11 mouse cellular contexts compared by ENCODE assay signal in the genomic region with DNA sequence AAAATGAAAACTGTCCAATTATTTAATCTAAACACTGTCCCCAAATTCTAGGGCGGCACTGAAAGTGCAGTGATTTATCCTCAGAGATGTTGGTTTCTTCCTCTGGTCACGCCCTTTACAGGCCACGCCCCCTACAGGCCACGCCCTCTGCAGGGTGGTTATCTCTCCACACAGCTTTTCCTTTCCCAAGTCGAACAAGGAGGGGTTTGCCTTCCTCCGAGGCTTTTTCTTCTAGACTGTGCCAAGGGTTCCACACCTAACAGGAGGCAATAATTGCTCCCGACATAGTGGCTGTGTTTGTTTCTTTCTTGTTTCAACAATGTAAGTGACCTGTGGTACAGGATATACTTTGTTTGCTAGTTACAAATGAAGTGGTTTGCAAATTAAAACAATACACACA. TPM values are rescaled to one million over a fixed set of nuclear protein-coding genes. Genes with fewer than 3 reads are reported as not detected.
DNase-seq lines count a peak whose midpoint lies in the region; ATAC-seq lines count a peak whose summit lies in the region.
"Had no signal": no experiment of that assay in that cellular context is flagged by ENCODE, and none has a peak within 500 bp of the region (broad histone marks: within the 10 kb centered on the region; RNA-seq: fewer than 3 reads in every experiment).

No protein-coding gene starts in this region.

- H3K4me1 ChIP-seq in intestine, embryonic 15.5 days (replicated peaks): peaks cover 6% of the 10 kb centered on the region; the same call in 1 of the 2 replicates
- H3K4me1 ChIP-seq in intestine, embryonic 16.5 days (ENCODE audit: control insufficient read depth, insufficient read depth, low read length): no peaks in the 10 kb centered on the region; the same call in 1 of the 2 replicates
- H3K4me1 ChIP-seq in forebrain, embryonic 16.5 days (replicated peaks; ENCODE audit: control insufficient read depth, insufficient read depth, low read length): no peaks in the 10 kb centered on the region
- H3K4me1 ChIP-seq: neural tube, embryonic 12.5 days had no signal

- H3K27me3 ChIP-seq in intestine, embryonic 15.5 days (replicated peaks): no peaks in the 10 kb centered on the region
- H3K27me3 ChIP-seq in intestine, embryonic 16.5 days (replicated peaks; ENCODE audit: control insufficient read depth, insufficient read depth, low read length): no peaks in the 10 kb centered on the region
- H3K27me3 ChIP-seq in forebrain, embryonic 16.5 days (replicated peaks; ENCODE audit: control insufficient read depth, insufficient read depth, low read length): no peaks in the 10 kb centered on the region
- H3K27me3 ChIP-seq: neural tube, embryonic 12.5 days had no signal

- H3K4me2 ChIP-seq in intestine, embryonic 15.5 days (replicated peaks): no peak overlapping the region
- H3K4me2 ChIP-seq in intestine, embryonic 16.5 days (ENCODE audit: low read depth, low read length): no peak overlapping the region
- no peak overlapping the region for H3K4me2 ChIP-seq in forebrain, embryonic 16.5 days (ENCODE audit: low read length)
- H3K4me2 ChIP-seq: neural tube, embryonic 12.5 days had no signal

- H3K9ac ChIP-seq in intestine, embryonic 15.5 days: no peak overlapping the region
- H3K9ac ChIP-seq in intestine, embryonic 16.5 days (ENCODE audit: low read depth, low read length): no peak overlapping the region
- H3K9ac ChIP-seq in forebrain, embryonic 16.5 days (replicated peaks; ENCODE audit: low read depth, low read length): no peak overlapping the region
- H3K9ac ChIP-seq: neural tube, embryonic 12.5 days had no signal

- peak; percentile 69 to 74 for DNase-seq in kidney, postnatal 25 days
- DNase-seq in spleen, adult 12 weeks (ENCODE audit: low spot score): peak; percentile 8
- DNase-seq in cerebellum, adult 9-11 months: no peak
- no peak for DNase-seq in layer of hippocampus, adult 18-20 months (ENCODE audit: low spot score in 2 of 2)
- DNase-seq: embryo, embryonic 11 days had no signal

- no peaks in the 10 kb centered on the region for H3K36me3 ChIP-seq in intestine, embryonic 15.5 days
- H3K36me3 ChIP-seq in intestine, embryonic 16.5 days (ENCODE audit: control insufficient read depth, insufficient read depth, low read length): no peaks in the 10 kb centered on the region
- no peaks in the 10 kb centered on the region for H3K36me3 ChIP-seq in forebrain, embryonic 16.5 days (ENCODE audit: control insufficient read depth, insufficient read depth)
- H3K36me3 ChIP-seq: neural tube, embryonic 12.5 days had no signal

- H3K4me3 ChIP-seq in intestine, embryonic 15.5 days (replicated peaks): no peak overlapping the region
- no peak overlapping the region for H3K4me3 ChIP-seq in intestine, embryonic 16.5 days (ENCODE audit: low read length)
- H3K4me3 ChIP-seq in forebrain, embryonic 16.5 days (replicated peaks; ENCODE audit: low read length): no peak overlapping the region
- H3K4me3 ChIP-seq: neural tube, embryonic 12.5 days had no signal

- H3K9me3 ChIP-seq in intestine, embryonic 15.5 days: no peaks in the 10 kb centered on the region
- no peaks in the 10 kb centered on the region for H3K9me3 ChIP-seq in intestine, embryonic 16.5 days (ENCODE audit: control insufficient read depth, low read length)
- H3K9me3 ChIP-seq in forebrain, embryonic 16.5 days (ENCODE audit: control insufficient read depth, low read length): no peaks in the 10 kb centered on the region
- H3K9me3 ChIP-seq: neural tube, embryonic 12.5 days had no signal

- H3K27ac ChIP-seq in intestine, embryonic 15.5 days: no peak overlapping the region
- H3K27ac ChIP-seq in intestine, embryonic 16.5 days (ENCODE audit: low read length): no peak overlapping the region
- H3K27ac ChIP-seq in forebrain, embryonic 16.5 days (ENCODE audit: low read length): no peak overlapping the region
- H3K27ac ChIP-seq: kidney, postnatal 0 days; neural tube, embryonic 12.5 days had no signal

- 30% methylated on average over 7 of the region's 7 CpGs for WGBS in intestine, embryonic 15.5 days
- 30% methylated on average over 7 of the region's 7 CpGs for WGBS in intestine, embryonic 16.5 days
- WGBS in forebrain, embryonic 16.5 days: 44% methylated on average over 7 of the region's 7 CpGs

- peak; percentile 57; the same call in 1 of the 2 replicates for ATAC-seq in intestine, embryonic 15.5 days
- ATAC-seq in intestine, embryonic 16.5 days: no peak
- peak; percentile 56 for ATAC-seq in erythroblast, adult 5-6 weeks (replicated peaks; ENCODE audit: low FRiP score, poor library complexity, severe bottlenecking)
- no peak for ATAC-seq in forebrain, embryonic 16.5 days

RNA-seq across cellular contexts. Expression of a gene that starts 21.0 kb away (rescaled TPM):
- polyA plus RNA-seq in intestine, embryonic 15.5 days (2015; fragmentation: Nextera tagmentation; extraction: Ambion mirVana): 28.0 and 31.2 TPM in 2 replicates
- 29.2 and 32.0 TPM in 2 replicates for polyA plus RNA-seq in intestine, embryonic 16.5 days (2015; fragmentation: Nextera tagmentation; extraction: Ambion mirVana)
- total RNA-seq in erythroblast, adult 5-6 weeks (2015; ENCODE audit: low replicate concordance): 0.42 and 1.5 TPM in 2 replicates
- total RNA-seq in erythroblast, adult 5-6 weeks (2017; ENCODE audit: low replicate concordance): 0.84 and 1.0 TPM in 2 replicates
- 47.1 and 48.5 TPM in 2 replicates for polyA plus RNA-seq in forebrain, embryonic 16.5 days (2015; fragmentation: Nextera tagmentation; extraction: Ambion mirVana)
- 10 to 100 TPM; 73.4 to 75.7 TPM for total RNA-seq in layer of hippocampus, adult 18-20 months (2021)

Comparison
In these comparisons a context has a peak if more than half of its experiments do, and no peak if none do; other contexts are left out.
1. ATAC-seq: peak in intestine, embryonic 15.5 days (single experiment) and erythroblast, adult 5-6 weeks (single experiment); none in intestine, embryonic 16.5 days (single experiment) and forebrain, embryonic 16.5 days (single experiment).
2. DNase-seq: peak in kidney, postnatal 25 days (2 of 2) and spleen, adult 12 weeks (single experiment); none in cerebellum, adult 9-11 months (single experiment) and layer of hippocampus, adult 18-20 months (0 of 2).